Mouse (Mus musculus) stomach, embryonic 16.5 days (tissue): ENCODE measurements around the gene Lrrc38. TPM values are rescaled to one million over a fixed set of nuclear protein-coding genes. Genes with fewer than 3 reads are reported as not detected.

Experiments
- ATAC-seq: fragments of 200-750 bp; cut with Nextera tagmentation; 2 replicates; pipeline ENCODE4 v1.8.0; 2017; ENCODE audit warnings: moderate number of reproducible peaks, moderate TSS enrichment; ENCODE audit not compliant: insufficient read depth, low FRiP score
- H3K27ac ChIP-seq: fragments of 300-500 bp; sonication (generic); 2 replicates; pipeline ENCODE4 v1.5.1; 2014; ENCODE audit warnings: low read length
- H3K27me3 ChIP-seq: fragments of 300-500 bp; sonication (generic); 2 replicates; pipeline ENCODE4 v1.6.1; 2014; ENCODE audit warnings: low read length, control low read depth, mixed read lengths; ENCODE audit not compliant: control insufficient read depth, insufficient read depth
- H3K36me3 ChIP-seq: fragments of 300-500 bp; sonication (generic); 2 replicates; pipeline ENCODE4 v1.6.1; 2014; ENCODE audit warnings: low read length; ENCODE audit not compliant: control insufficient read depth, insufficient read depth
- H3K4me1 ChIP-seq: fragments of 300-500 bp; sonication (generic); 2 replicates; pipeline ENCODE4 v1.6.1; 2014; ENCODE audit warnings: low read length, control low read depth, mixed read lengths; ENCODE audit not compliant: control insufficient read depth, insufficient read depth
- H3K4me2 ChIP-seq: fragments of 300-500 bp; sonication (generic); 2 replicates; pipeline ENCODE4 v1.6.1; 2014; ENCODE audit warnings: low read depth, low read length, mixed read lengths
- H3K4me3 ChIP-seq: fragments of 300-500 bp; sonication (generic); replicated peaks from 2 replicates; pipeline ENCODE4 v1.5.1; 2014; ENCODE audit warnings: mild to moderate bottlenecking, low read length
- H3K9ac ChIP-seq: fragments of 300-500 bp; sonication (generic); 2 replicates; pipeline ENCODE4 v1.6.1; 2014; ENCODE audit warnings: low read length
- H3K9me3 ChIP-seq: fragments of 300-500 bp; sonication (generic); replicated peaks from 2 replicates; pipeline ENCODE4 v1.6.1; 2016; ENCODE audit warnings: low read length, control low read depth; ENCODE audit not compliant: control insufficient read depth
- WGBS: fragments of 180-500 bp; shearing (Covaris S2); extraction: QIAGEN DNeasy Blood & Tissue Kit; methylation state at CpG from one replicate; pipeline ENCODE4 v1.1.7; 2014; 5-methylcytosine and 5-hydroxymethylcytosine counted together
- polyA plus RNA-seq: library from polyadenylated mRNA; unstranded; fragments of >200 nt; fragmentation: Nextera tagmentation; extraction: Ambion mirVana; gene quantifications from 2 replicates; pipeline ENCODE4 v1.2.1, GENCODE M21; 2015

The Lrrc38 gene
- polyA plus RNA-seq, 1 experiment from 2014 or later = 0.23 TPM

DNA sequence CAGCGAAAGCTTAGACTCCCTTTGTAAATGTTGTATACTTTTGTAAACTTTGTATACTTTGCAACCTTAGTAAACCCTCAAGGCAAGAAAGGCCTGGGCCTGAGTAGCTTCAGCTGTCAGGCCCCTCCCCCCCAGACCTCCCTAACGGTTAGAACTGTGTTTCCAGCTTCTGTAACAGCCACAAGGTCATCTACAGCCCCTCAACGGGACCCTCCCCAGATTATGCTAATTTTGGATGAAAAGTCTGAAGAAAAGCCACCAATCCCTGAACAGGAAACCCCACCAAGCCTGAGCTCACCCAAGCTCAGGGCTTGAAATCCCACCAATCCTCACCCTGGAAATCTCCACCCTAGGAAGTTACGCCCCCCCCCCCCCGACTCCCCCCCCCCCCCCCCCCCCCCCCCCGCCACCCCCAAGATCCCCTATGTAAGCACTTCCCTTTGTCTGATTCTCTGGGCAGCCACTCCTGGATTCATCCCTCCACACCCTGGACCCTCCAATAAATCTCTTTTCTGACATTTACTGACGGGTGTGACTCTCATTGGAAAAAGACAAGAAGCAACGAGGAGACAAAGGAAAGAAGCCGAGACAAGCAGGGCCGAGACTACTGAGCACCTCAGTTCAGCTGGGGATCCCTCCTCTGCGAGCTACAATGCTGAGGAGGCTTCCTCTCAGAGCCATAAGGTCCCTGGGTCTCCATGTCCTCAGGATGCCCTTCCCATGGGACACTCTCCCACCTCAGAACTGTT, 25.2 kb upstream of the Lrrc38 start:
- no peak overlapping the region for H3K4me2 ChIP-seq
- H3K36me3 ChIP-seq = no peaks in the 10 kb centered on the region
- H3K9me3 ChIP-seq = no peaks in the 10 kb centered on the region
- H3K4me1 ChIP-seq = 0 out of 2 replicates have a peak, but pooled peaks cover 7% of the 10 kb centered on the region
- WGBS = 16% methylated on average over 8 of the region's 11 CpGs
- no peak overlapping the region for H3K27ac ChIP-seq
- H3K27me3 ChIP-seq = no peaks in the 10 kb centered on the region
- H3K4me3 ChIP-seq = no peak overlapping the region
- ATAC-seq = no peak
- no peak overlapping the region for H3K9ac ChIP-seq

DNA sequence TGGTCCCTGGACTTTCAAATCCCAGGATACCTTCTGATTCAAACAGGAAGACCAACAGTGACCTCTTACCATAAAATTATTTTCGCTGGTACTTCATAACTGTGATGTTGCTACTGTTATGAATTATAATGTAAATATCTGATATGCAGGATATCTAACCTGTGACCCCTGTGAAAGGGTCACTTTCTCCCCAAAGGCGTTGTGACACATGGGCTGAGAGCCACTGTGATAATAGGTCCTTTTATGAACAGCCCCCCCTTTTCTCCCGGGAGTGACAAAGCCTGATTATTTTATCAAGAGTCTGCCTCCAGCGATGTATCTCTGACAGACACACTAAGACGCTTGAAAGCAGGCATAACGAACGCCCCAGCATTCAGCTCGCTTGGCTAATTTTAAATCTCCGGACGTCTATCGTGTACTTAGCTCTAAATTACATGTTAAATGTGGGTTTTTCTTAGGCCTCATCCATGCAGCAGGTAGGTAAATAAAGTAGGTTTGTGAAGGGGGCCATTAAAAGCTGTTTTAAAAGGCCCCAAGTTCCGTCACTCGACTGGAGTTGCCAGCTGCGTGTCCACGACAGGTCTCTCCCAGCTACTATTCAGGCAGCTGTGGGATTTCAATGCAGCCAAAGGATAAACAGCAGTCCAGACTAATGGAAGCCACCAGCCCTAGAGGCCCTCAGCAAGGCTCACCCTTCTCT, 24.5 kb upstream of the Lrrc38 start:
- WGBS = 17% methylated on average over 15 of the region's 15 CpGs
- no peak for ATAC-seq
- Histone ChIP-seq H3K4me1 (0 out of 2 replicates have a peak, but pooled peaks cover 7% of the 10 kb centered on the region), H3K4me2 (peak overlapping the region; percentile 49), H3K27ac (no peak overlapping the region), H3K4me3 (peak overlapping the region; percentile 33), H3K9me3 (no peaks in the 10 kb centered on the region), H3K36me3 (no peaks in the 10 kb centered on the region), H3K27me3 (no peaks in the 10 kb centered on the region), H3K9ac (peak overlapping the region; percentile 14; the same call in 1 of the 2 replicates)

DNA sequence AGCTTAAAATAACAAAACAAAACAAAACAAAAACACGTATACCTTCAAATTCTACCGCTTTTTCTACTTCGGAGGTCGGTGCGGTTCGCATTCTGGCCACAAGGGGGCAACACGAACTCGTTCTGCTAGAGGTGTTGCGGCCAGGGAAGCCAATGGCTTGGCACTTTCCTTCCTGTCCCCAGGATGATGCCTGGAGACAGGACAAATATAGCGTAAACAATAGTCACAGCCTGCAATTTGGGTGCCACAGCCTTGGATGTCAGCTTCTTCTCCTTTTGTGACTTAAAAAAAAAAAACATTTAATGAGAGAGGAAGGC, 24.0 kb upstream of the Lrrc38 start:
- Histone ChIP-seq H3K4me3 (peak overlapping the region; percentile 33), H3K36me3 (no peaks in the 10 kb centered on the region), H3K27me3 (no peaks in the 10 kb centered on the region), H3K9me3 (no peaks in the 10 kb centered on the region), H3K27ac (no peak overlapping the region), H3K4me2 (peak overlapping the region; percentile 49), H3K4me1 (0 out of 2 replicates have a peak, but pooled peaks cover 7% of the 10 kb centered on the region), H3K9ac (peak overlapping the region; percentile 14; the same call in 1 of the 2 replicates)
- ATAC-seq = no peak
- 1% methylated on average over 10 of the region's 10 CpGs for WGBS

DNA sequence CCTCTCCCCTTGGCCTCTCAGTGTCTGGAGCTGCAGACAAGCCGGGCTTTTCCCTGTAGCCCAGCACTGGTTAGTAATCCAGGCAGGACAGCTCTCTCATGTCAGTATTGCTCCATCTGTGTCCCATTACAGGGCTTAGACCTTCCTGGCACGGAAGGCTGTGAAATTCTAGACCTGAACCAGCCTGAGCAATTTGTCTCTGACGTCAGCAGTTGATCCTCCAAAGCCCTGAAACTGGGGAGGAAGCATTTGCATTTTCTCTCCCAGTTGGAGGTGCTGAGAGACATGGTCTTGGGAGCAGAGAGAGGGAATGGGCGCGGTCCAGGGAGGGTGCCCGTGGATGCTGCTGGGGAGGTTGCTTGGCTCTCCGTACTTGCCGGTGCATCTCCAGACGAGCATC, 19.0 kb upstream of the Lrrc38 start:
- no peaks in the 10 kb centered on the region for H3K4me1 ChIP-seq
- H3K27me3 ChIP-seq = no peaks in the 10 kb centered on the region
- H3K4me2 ChIP-seq = no peak overlapping the region; the same call in 1 of the 2 replicates
- 20% methylated on average over 9 of the region's 9 CpGs for WGBS
- ATAC-seq = peak; percentile 66; the same call in 1 of the 2 replicates
- no peak overlapping the region for H3K4me3 ChIP-seq
- no peaks in the 10 kb centered on the region for H3K36me3 ChIP-seq
- no peaks in the 10 kb centered on the region for H3K9me3 ChIP-seq
- no peak overlapping the region for H3K9ac ChIP-seq
- no peak overlapping the region for H3K27ac ChIP-seq

DNA sequence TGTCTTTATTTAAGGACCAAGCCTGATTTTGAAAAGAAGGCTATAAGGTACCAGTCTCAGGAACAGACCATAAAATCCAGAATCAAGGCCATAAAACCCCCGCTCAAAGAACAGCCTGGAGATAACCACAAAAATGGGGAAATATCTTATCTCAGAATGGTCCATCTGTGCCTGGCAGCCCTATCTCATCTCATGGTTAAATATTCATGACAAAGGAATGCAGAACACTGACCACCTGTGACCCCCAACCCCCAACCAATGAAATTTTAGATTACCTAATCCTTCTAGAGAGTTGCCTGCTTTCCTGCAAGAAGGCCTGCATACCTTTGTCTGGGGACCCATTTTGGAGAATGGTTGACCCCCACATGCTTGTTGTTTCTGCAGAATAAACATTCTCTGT, 17.8 kb upstream of the Lrrc38 start:
- Histone ChIP-seq H3K4me1 (no peaks in the 10 kb centered on the region), H3K27ac (no peak overlapping the region), H3K36me3 (no peaks in the 10 kb centered on the region), H3K4me2 (no peak overlapping the region), H3K4me3 (no peak overlapping the region), H3K9ac (no peak overlapping the region), H3K27me3 (no peaks in the 10 kb centered on the region), H3K9me3 (no peaks in the 10 kb centered on the region)
- 62% methylated on average over 1 of the region's 1 CpGs for WGBS
- no peak for ATAC-seq

DNA sequence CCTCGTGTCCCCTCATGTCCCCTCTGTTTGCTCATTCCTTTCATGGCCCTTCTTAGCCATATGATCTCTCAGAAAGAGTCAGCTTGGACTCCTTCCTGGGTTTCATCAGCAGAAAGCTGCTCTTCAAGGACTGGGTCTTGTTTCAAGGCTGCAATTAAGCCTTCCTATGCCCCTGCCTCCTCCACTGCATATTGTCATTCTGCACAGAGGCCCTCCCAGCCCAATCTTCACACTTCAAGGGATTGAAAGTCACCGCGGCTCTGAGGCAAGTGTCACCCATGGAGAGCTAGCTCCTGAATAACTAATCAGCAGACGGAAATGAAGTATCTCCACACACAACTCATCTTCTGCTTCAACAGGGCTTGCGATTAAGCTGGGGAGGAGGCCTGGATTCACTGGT, 15.4 kb upstream of the Lrrc38 start:
- WGBS = 50% methylated on average over 5 of the region's 5 CpGs
- no peak for ATAC-seq

DNA sequence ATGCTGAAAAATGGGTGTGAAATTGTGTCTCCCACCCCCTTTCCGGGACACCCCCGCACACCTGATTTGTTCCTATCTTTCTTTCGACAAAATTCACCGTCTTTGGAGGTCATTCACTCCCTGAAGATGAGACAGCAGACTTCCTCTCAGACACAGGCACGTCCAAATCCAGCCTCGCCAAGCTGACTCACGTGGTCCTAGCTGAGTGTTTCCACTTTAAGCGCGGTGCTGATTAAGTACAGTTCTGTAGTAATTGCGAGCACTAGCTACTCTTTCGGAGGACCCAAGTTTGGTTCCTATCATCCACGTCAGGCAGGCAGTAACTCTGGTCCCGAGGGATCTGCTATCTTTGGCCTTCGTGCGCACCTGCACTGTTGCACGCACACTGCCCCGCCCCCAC, 14.6 kb upstream of the Lrrc38 start:
- H3K9me3 ChIP-seq = no peaks in the 10 kb centered on the region
- H3K27me3 ChIP-seq = no peaks in the 10 kb centered on the region
- no peak overlapping the region for H3K4me2 ChIP-seq
- H3K9ac ChIP-seq = no peak overlapping the region
- H3K27ac ChIP-seq = no peak overlapping the region
- H3K4me1 ChIP-seq = no peaks in the 10 kb centered on the region
- H3K36me3 ChIP-seq = no peaks in the 10 kb centered on the region
- 81% methylated on average over 17 of the region's 17 CpGs for WGBS
- no peak for ATAC-seq
- no peak overlapping the region for H3K4me3 ChIP-seq

More for the DNA sequence above, 15.4 kb upstream of the Lrrc38 start:
- Histone ChIP-seq H3K9ac (no peak overlapping the region), H3K4me1 (no peaks in the 10 kb centered on the region), H3K9me3 (no peaks in the 10 kb centered on the region), H3K27me3 (no peaks in the 10 kb centered on the region), H3K4me3 (no peak overlapping the region), H3K36me3 (no peaks in the 10 kb centered on the region), H3K4me2 (no peak overlapping the region), H3K27ac (no peak overlapping the region)

DNA sequence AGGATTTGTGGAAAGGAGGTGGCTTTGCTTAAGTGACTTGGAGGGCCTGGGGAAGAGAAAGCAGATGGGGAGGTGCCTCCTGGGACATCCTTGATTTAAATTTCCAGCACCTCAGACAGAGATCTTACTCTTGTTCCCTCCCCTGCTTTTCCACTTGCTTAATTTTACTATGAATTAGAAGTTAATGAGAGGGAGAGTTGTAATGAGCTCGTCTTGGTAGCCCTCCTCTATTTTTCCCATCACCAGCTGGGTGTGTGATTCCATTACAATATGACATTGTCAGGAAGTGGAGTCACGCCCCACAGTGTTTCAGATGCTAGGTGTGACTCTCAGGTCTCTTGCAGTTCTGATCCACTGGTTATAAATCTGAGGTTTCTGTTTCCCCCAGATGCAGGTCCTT, 13.5 kb upstream of the Lrrc38 start:
- WGBS = 70% methylated on average over 2 of the region's 2 CpGs
- H3K9me3 ChIP-seq = no peaks in the 10 kb centered on the region
- H3K27ac ChIP-seq = no peak overlapping the region
- H3K27me3 ChIP-seq = no peaks in the 10 kb centered on the region
- H3K36me3 ChIP-seq = no peaks in the 10 kb centered on the region
- no peak overlapping the region for H3K4me2 ChIP-seq
- H3K4me1 ChIP-seq = no peaks in the 10 kb centered on the region
- no peak overlapping the region for H3K4me3 ChIP-seq
- no peak for ATAC-seq
- no peak overlapping the region for H3K9ac ChIP-seq

DNA sequence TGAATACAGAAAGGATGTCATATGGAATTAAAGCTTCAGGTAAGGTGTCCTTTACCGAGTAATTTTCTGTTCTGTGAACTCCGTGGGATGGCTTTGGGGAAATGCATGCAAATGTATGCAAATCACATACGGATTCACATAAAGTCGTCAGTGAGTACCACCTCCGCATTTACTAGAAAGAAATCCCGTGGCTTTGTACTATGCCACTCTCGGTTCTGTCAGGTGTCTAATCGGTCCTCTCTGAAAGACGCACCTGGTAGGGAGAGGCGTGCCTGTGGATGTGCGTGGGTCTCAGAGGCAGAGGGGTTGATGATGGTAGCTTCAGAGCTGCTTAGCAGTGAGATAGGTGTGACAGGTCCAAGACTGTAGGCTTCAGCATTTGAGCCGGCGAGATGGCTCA, 9.7 kb upstream of the Lrrc38 start:
- H3K4me1 ChIP-seq = no peaks in the 10 kb centered on the region
- H3K36me3 ChIP-seq = no peaks in the 10 kb centered on the region
- no peak for ATAC-seq
- H3K4me3 ChIP-seq = no peak overlapping the region
- H3K27me3 ChIP-seq = no peaks in the 10 kb centered on the region; the same call in 1 of the 2 replicates
- no peaks in the 10 kb centered on the region for H3K9me3 ChIP-seq
- no peak overlapping the region for H3K4me2 ChIP-seq
- H3K9ac ChIP-seq = no peak overlapping the region
- H3K27ac ChIP-seq = no peak overlapping the region
- WGBS = 85% methylated on average over 13 of the region's 13 CpGs
